Mouse (Mus musculus) brain, embryonic 14.5 days (tissue): ENCODE data around the gene Col26a1.

Source experiments
- CTCF ChIP-seq: fragments of 200-500 bp; IDR thresholded peaks from 2 replicates; pipeline ENCODE4 v1.5.1; 2012; ENCODE audit warnings: inconsistent platforms, mild to moderate bottlenecking, moderate library complexity, borderline replicate concordance; ENCODE audit not compliant: insufficient read depth, insufficient read length; ENCODE audit errors: extremely low read depth
- POLR2A ChIP-seq: fragments of 200-500 bp; IDR thresholded peaks from 2 replicates; pipeline ENCODE4 v1.6.1; 2012; ENCODE audit warnings: mild to moderate bottlenecking, inconsistent platforms, borderline replicate concordance; ENCODE audit not compliant: poor library complexity, insufficient read depth, insufficient read length, severe bottlenecking; ENCODE audit errors: extremely low read depth

GRCm38 (mm10) chr5:136738918-136739317 lies 144.1 kb downstream of the Col26a1 start:
- TF ChIP-seq CTCF (no peak), POLR2A (no peak)
